Mouse (Mus musculus) CH12.LX (cell line): ENCODE data around the gene Atxn7l1. TPM values are rescaled to one million over a fixed set of nuclear protein-coding genes. Genes with fewer than 3 reads are reported as not detected.

Source experiments
- DNase-seq: peaks from one replicate; pipeline ENCODE4 v3.0.0-alpha.2; 2013; ENCODE audit errors: extremely low read depth
- H3K27ac ChIP-seq: 2 replicates; pipeline ENCODE4 v1.5.1; 2012; ENCODE audit warnings: low read depth, mild to moderate bottlenecking, control low read depth, moderate library complexity; ENCODE audit not compliant: insufficient read depth
- H3K27me3 ChIP-seq: replicated peaks from 2 replicates; pipeline ENCODE3; 2012; ENCODE audit warnings: inconsistent platforms
- H3K36me3 ChIP-seq, 2 experiments: replicated peaks in 1 of 2; 2 replicates each; pipeline versions ENCODE3 to v1.6.1; 2012; ENCODE audit warnings: inconsistent platforms in 1 of 2, low read length in 1 of 2, mild to moderate bottlenecking in 1 of 2, mixed read lengths in 1 of 2, moderate library complexity in 1 of 2; ENCODE audit not compliant: control insufficient read depth in 1 of 2, insufficient read depth in 1 of 2
- H3K4me1 ChIP-seq, 2 experiments: 2 replicates each; pipeline ENCODE4 v1.6.1; 2012; ENCODE audit warnings: inconsistent platforms in 1 of 2, moderate library complexity in 1 of 2; ENCODE audit not compliant: insufficient read depth in 2 of 2, control insufficient read depth in 1 of 2
- H3K4me2 ChIP-seq: 2 replicates; pipeline ENCODE4 v1.6.1; 2012; ENCODE audit warnings: low read depth, mild to moderate bottlenecking, control low read depth; ENCODE audit not compliant: poor library complexity, insufficient read depth, severe bottlenecking
- H3K4me3 ChIP-seq, 3 experiments: fragments of 150-350 bp in 1 of 3; sonication (generic) in 1 of 3; replicated peaks in 1 of 3; 2 replicates each; pipeline versions ENCODE3 to v1.5.1; 2011 to 2012; ENCODE audit warnings: low read depth in 2 of 3, low read length in 2 of 3, mild to moderate bottlenecking in 2 of 3, moderate library complexity in 2 of 3, control low read depth in 1 of 3, improper control_type of control experiment in 1 of 3, inconsistent platforms in 1 of 3, mixed read lengths in 1 of 3; ENCODE audit not compliant: poor library complexity in 1 of 3
- H3K79me2 ChIP-seq: replicated peaks from 2 replicates; pipeline ENCODE4 v1.6.1; 2012; ENCODE audit warnings: mild to moderate bottlenecking, moderate library complexity; ENCODE audit not compliant: control insufficient read depth, poor library complexity, insufficient read depth, severe bottlenecking; ENCODE audit errors: extremely low read depth
- H3K9ac ChIP-seq: 2 replicates; pipeline ENCODE4 v1.6.1; 2012; ENCODE audit warnings: low read depth, mild to moderate bottlenecking, control low read depth, moderate library complexity; ENCODE audit not compliant: insufficient read depth
- H3K9me3 ChIP-seq: replicated peaks from 2 replicates; pipeline ENCODE3; 2012; ENCODE audit warnings: low read length, inconsistent platforms, mixed read lengths
- BHLHE40 ChIP-seq: IDR thresholded peaks from 2 replicates; pipeline ENCODE4 v1.6.1; 2011; ENCODE audit warnings: mild to moderate bottlenecking, low read depth, low read length, improper control_type of control experiment
- CHD1 ChIP-seq: IDR thresholded peaks from 2 replicates; pipeline ENCODE4 v1.6.1; 2012; ENCODE audit warnings: low read depth, low read length, improper control_type of control experiment, inconsistent platforms
- CHD2 ChIP-seq: IDR thresholded peaks from 2 replicates; pipeline ENCODE4 v1.6.1; 2011; ENCODE audit warnings: low read length, improper control_type of control experiment
- CTCF ChIP-seq, 2 experiments: IDR thresholded peaks in 1 of 2; conservative IDR thresholded peaks in 1 of 2; 2 replicates each; pipeline ENCODE4 v1.5.1; 2011 to 2012; ENCODE audit warnings: low read depth in 2 of 2, low read length in 2 of 2, improper control_type of control experiment in 1 of 2, inconsistent platforms in 1 of 2, mild to moderate bottlenecking in 1 of 2, moderate library complexity in 1 of 2
- E2F4 ChIP-seq: IDR thresholded peaks from 2 replicates; pipeline ENCODE4 v1.6.1; 2011; ENCODE audit warnings: low read depth, low read length, improper control_type of control experiment; ENCODE audit not compliant: insufficient replicate concordance
- ELF1 ChIP-seq: IDR thresholded peaks from 2 replicates; pipeline ENCODE4 v1.6.1; 2014; ENCODE audit warnings: low read depth, mild to moderate bottlenecking, inconsistent platforms, low read length, improper control_type of control experiment
- EP300 ChIP-seq: IDR thresholded peaks from 2 replicates; pipeline ENCODE4 v1.6.1; 2011; ENCODE audit warnings: low read length, improper control_type of control experiment
- ETS1 ChIP-seq: conservative IDR thresholded peaks from 2 replicates; pipeline ENCODE4 v1.6.1; 2012; ENCODE audit warnings: low read depth, mild to moderate bottlenecking, inconsistent platforms, low read length, improper control_type of control experiment, moderate library complexity
- GABPA ChIP-seq: IDR thresholded peaks from 2 replicates; pipeline ENCODE4 v1.6.1; 2012; ENCODE audit warnings: low read depth, low read length, improper control_type of control experiment, inconsistent platforms; ENCODE audit not compliant: insufficient replicate concordance
- IRF4 ChIP-seq: IDR thresholded peaks from 2 replicates; pipeline ENCODE4 v1.6.1; 2014; ENCODE audit warnings: low read depth, mild to moderate bottlenecking, inconsistent platforms, low read length, improper control_type of control experiment
- JUND ChIP-seq: conservative IDR thresholded peaks from 2 replicates; pipeline ENCODE4 v1.6.1; 2011; ENCODE audit warnings: low read depth, low read length, improper control_type of control experiment
- KAT2A ChIP-seq: IDR thresholded peaks from 2 replicates; pipeline ENCODE4 v1.6.1; 2012; ENCODE audit warnings: low read length, improper control_type of control experiment, inconsistent platforms; ENCODE audit not compliant: insufficient replicate concordance
- MAFK ChIP-seq: IDR thresholded peaks from 2 replicates; pipeline ENCODE4 v1.6.1; 2011; ENCODE audit warnings: low read length, improper control_type of control experiment; ENCODE audit not compliant: insufficient replicate concordance
- MAX ChIP-seq: IDR thresholded peaks from 2 replicates; pipeline ENCODE4 v1.6.1; 2011; ENCODE audit warnings: low read length, improper control_type of control experiment
- MAZ ChIP-seq: IDR thresholded peaks from 2 replicates; pipeline ENCODE4 v1.6.1; 2012; ENCODE audit warnings: low read depth, mild to moderate bottlenecking, inconsistent platforms, low read length, improper control_type of control experiment, moderate library complexity
- MEF2A ChIP-seq: IDR thresholded peaks from 2 replicates; pipeline ENCODE4 v1.6.1; 2014; ENCODE audit warnings: low read depth, mild to moderate bottlenecking, inconsistent platforms, low read length, improper control_type of control experiment, borderline replicate concordance
- MXI1 ChIP-seq: IDR thresholded peaks from 2 replicates; pipeline ENCODE4 v1.6.1; 2011; ENCODE audit warnings: mild to moderate bottlenecking, low read depth, low read length, improper control_type of control experiment
- MYC ChIP-seq: IDR thresholded peaks from 2 replicates; pipeline ENCODE4 v1.6.1; 2011; ENCODE audit warnings: low read depth, mild to moderate bottlenecking, improper control_type of control experiment, low read length
- NRF1 ChIP-seq: IDR thresholded peaks from 2 replicates; pipeline ENCODE4 v1.6.1; 2014; ENCODE audit warnings: low read depth, mild to moderate bottlenecking, inconsistent platforms, low read length, improper control_type of control experiment, moderate library complexity
- PAX5 ChIP-seq: IDR thresholded peaks from 2 replicates; pipeline ENCODE4 v1.6.1; 2012; ENCODE audit warnings: low read length, inconsistent platforms, mixed read lengths
- POLR2A ChIP-seq: IDR thresholded peaks from 2 replicates; pipeline ENCODE4 v1.6.1; 2011; ENCODE audit warnings: low read depth, mild to moderate bottlenecking, improper control_type of control experiment, low read length
- POLR2AphosphoS2 ChIP-seq: IDR thresholded peaks from 2 replicates; pipeline ENCODE4 v1.6.1; 2011; ENCODE audit warnings: low read depth, low read length, improper control_type of control experiment
- RAD21 ChIP-seq: IDR thresholded peaks from 2 replicates; pipeline ENCODE4 v1.6.1; 2011; ENCODE audit warnings: low read depth, mild to moderate bottlenecking, low read length, improper control_type of control experiment, moderate library complexity
- SIN3A ChIP-seq: IDR thresholded peaks from 2 replicates; pipeline ENCODE4 v1.6.1; 2012; ENCODE audit warnings: low read length, improper control_type of control experiment, inconsistent platforms
- TBP ChIP-seq: conservative IDR thresholded peaks from 2 replicates; pipeline ENCODE4 v1.6.1; 2011; ENCODE audit warnings: low read depth, low read length, improper control_type of control experiment
- TCF12 ChIP-seq: IDR thresholded peaks from 2 replicates; pipeline ENCODE4 v1.6.1; 2014; ENCODE audit warnings: low read depth, mild to moderate bottlenecking, inconsistent platforms, low read length, improper control_type of control experiment
- UBTF ChIP-seq: IDR thresholded peaks from 2 replicates; pipeline ENCODE4 v1.6.1; 2012; ENCODE audit warnings: low read depth, mild to moderate bottlenecking, inconsistent platforms, low read length, improper control_type of control experiment, moderate library complexity
- ZKSCAN1 ChIP-seq: IDR thresholded peaks from 2 replicates; pipeline ENCODE4 v1.6.1; 2012; ENCODE audit warnings: low read depth, inconsistent platforms, low read length, improper control_type of control experiment, borderline replicate concordance
- ZNF384 ChIP-seq: IDR thresholded peaks from 2 replicates; pipeline ENCODE4 v1.6.1; 2012; ENCODE audit warnings: low read depth, low read length, improper control_type of control experiment, inconsistent platforms
- dilution Hi-C: fragments of 300-500 bp; cut with MboI; formaldehyde crosslinking; loops from 2 replicates; pipeline ENCODE4 v1.14.3; 2020; ENCODE audit warnings: low sequenced_read_pairs; ENCODE audit not compliant: extremely low pct_unique_long_range_greater_than_20kb, extremely low pct_ligation_motif_present
- in situ Hi-C: fragments of 300-500 bp; cut with MboI; formaldehyde crosslinking; loops from 3 replicates; pipeline ENCODE4 v1.14.3; 2019; ENCODE audit warnings: low sequenced_read_pairs, low pct_ligation_motif_present, low pct_unique_long_range_greater_than_20kb, mixed read lengths
- polyA plus RNA-seq: library from polyadenylated mRNA; unstranded; fragments of >175 nt; gene quantifications from 2 replicates; pipeline ENCODE4 v1.2.1, GENCODE M21; 2012; ENCODE audit warnings: low read depth; ENCODE audit not compliant: insufficient read length
- total RNA-seq, 2 experiments: library from RNA; depleted of rRNA; stranded (reverse); fragments of 300-350 nt in 1 of 2; fragments of >200 nt in 1 of 2; gene quantifications; 2 replicates each; pipeline ENCODE4 v1.2.3; 2012 to 2014

Atxn7l1 gene
- total and polyA plus RNA-seq, 3 experiments = 8.6 to 55.7 (median 9.0) TPM

GRCm38 (mm10) chr12:33168491-33168890 lies 21.0 kb downstream of the Atxn7l1 start:
- Histone ChIP-seq H3K4me3 (no peak overlapping the region), H3K36me3 (peaks cover 0 to 32% of the 10 kb centered on the region in 2 experiments), H3K4me1 (peaks cover 57 to 99% of the 10 kb centered on the region in 2 experiments), H3K79me2 (peaks cover 66% of the 10 kb centered on the region), H3K27me3 (no peaks in the 10 kb centered on the region), H3K9me3 (no peaks in the 10 kb centered on the region), H3K27ac (no peak overlapping the region), H3K9ac (no peak overlapping the region; the same call in 1 of the 2 replicates), H3K4me2 (no peak overlapping the region)
- in situ Hi-C loops = no loop called here
- dilution Hi-C loops = no loop called here
- DNase-seq = no peak
- TF ChIP-seq NRF1 (no peak), ELF1 (no peak), JUND (no peak; the same call in 1 of the 2 replicates), KAT2A (no peak), ZNF384 (no peak), ETS1 (no peak), TCF12 (no peak), SIN3A (no peak), MAZ (no peak), UBTF (no peak), TBP (no peak), POLR2A (no peak), BHLHE40 (no peak), EP300 (no peak; the same call in 1 of the 2 replicates)

- H3K27ac ChIP-seq = peak overlapping the region; percentile 95
Measured at GRCm38 (mm10) chr12:33169777-33170494, 22.4 kb downstream of the Atxn7l1 start.

More at GRCm38 (mm10) chr12:33169777-33170494, 22.4 kb downstream of the Atxn7l1 start:
- peaks cover 52 to 99% of the 10 kb centered on the region in 2 experiments for H3K4me1 ChIP-seq
- H3K9ac ChIP-seq = peak overlapping the region; percentile 72
- TF ChIP-seq CTCF (conservative IDR thresholded peaks at IDR 0.05 in 1 of 2, IDR thresholded peaks at IDR 0.05 in 1 of 2; ENCODE audit: low read depth in 2 of 2, low read length in 2 of 2) (no peak), EP300 (peak; percentile 92), BHLHE40 (peak; percentile 75), JUND (no peak; the same call in 1 of the 2 replicates), TCF12 (peak; percentile 66), PAX5 (no peak), MAZ (0 out of 2 replicates have a peak, but pooled peaks have one; percentile 17), MXI1 (peak; percentile 80; the same call in 1 of the 2 replicates), POLR2AphosphoS2 (no peak), IRF4 (peak; percentile 75), GABPA (no peak), MEF2A (peak; percentile 61; the same call in 1 of the 2 replicates), CHD2 (no peak; the same call in 1 of the 2 replicates), ETS1 (peak; percentile 89), MAX (peak; percentile 66), TBP (0 out of 2 replicates have a peak, but pooled peaks have one; percentile 20), E2F4 (no peak), MYC (peak; percentile 82), POLR2A (0 out of 2 replicates have a peak, but pooled peaks have one; percentile 31), ZKSCAN1 (no peak), MAFK (no peak), CHD1 (peak; percentile 50; the same call in 1 of the 2 replicates), RAD21 (no peak; the same call in 1 of the 2 replicates)
- TF ChIP-seq, all 38 proteins: peak for 13
- H3K4me2 ChIP-seq = peak overlapping the region; percentile 87
- no peaks in the 10 kb centered on the region for H3K9me3 ChIP-seq
- peak overlapping the region in 2 of 3 experiments; percentile 12 to 17 for H3K4me3 ChIP-seq
- in situ Hi-C loops = no loop called here
- H3K27me3 ChIP-seq = no peaks in the 10 kb centered on the region
- peaks cover 0 to 29% of the 10 kb centered on the region in 2 experiments for H3K36me3 ChIP-seq
- DNase-seq = peak; percentile 84
- peaks cover 59% of the 10 kb centered on the region for H3K79me2 ChIP-seq
- dilution Hi-C loops = no loop called here
